Mouse (Mus musculus): ENCODE results near the gene Gng5.

Gene Gng5

GRCm38 (mm10) chr3:146543632-146544031 is 44.0 kb downstream of the Gng5 start:
- DNase-seq, result no peak

- DNase-seq, result no peak
Observed at GRCm38 (mm10) chr3:146554816-146555215, 55.2 kb downstream of the Gng5 start.
